Mouse (Mus musculus): ENCODE data around the gene Neb. TPM values are rescaled to one million over a fixed set of nuclear protein-coding genes. Genes with fewer than 3 reads are reported as not detected.

The Neb gene
- polyA plus RNA-seq, 1 experiment, result 0.58 TPM

DNA sequence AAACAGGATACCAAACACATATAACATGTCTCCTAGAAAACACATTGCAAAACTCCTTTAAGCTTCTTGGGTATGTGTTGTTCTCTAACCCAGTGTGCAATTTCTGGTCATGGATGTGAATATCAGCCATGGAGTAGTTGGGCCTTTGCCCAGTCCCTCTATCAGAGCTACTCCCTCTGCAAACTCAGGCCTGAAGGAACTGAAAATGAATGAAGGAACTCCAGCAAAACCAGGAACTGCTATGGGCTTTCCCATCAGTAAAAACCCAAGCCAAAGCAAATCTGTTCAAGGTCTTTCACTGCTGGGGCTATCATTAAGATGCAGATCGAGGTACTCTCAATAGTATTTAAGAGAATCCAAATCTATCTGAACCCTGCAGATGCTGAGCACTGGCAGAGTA is 90.8 kb downstream of the Neb start:
- Histone ChIP-seq H3K4me3 (ENCODE audit: insufficient read depth, low read length) (no peak overlapping the region), H3K27ac (ENCODE audit: insufficient read depth, low read depth, low read length) (no peak overlapping the region), H3K4me1 (ENCODE audit: control insufficient read depth, insufficient read depth, low read length) (peaks cover 6% of the 10 kb centered on the region)
- TF ChIP-seq POLR2A (IDR thresholded peaks at IDR 0.05; ENCODE audit: borderline replicate concordance, low read depth, low read length), result no peak
- no peak for TF ChIP-seq CTCF (IDR thresholded peaks at IDR 0.05; ENCODE audit: low read depth, low read length)

DNA sequence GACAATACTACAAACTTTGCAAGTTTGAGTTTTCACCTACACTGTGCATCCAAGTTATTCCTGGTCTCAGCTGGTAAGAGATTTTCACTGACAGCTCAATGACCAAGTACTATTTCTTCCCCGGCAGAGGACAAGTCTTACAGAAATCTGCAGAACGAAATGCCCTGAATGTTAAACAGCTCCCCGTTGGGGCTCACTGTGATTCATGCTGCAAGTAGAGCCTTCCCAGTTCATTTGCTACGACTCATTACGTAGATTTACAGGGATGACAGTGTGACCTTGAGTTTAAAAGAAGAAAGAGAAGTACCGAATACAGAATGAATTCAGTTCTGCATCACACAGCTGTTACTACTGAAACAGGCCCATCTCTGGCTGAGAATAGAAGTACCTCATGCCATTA is 91.9 kb downstream of the Neb start:
- no peak for TF ChIP-seq POLR2A (IDR thresholded peaks at IDR 0.05; ENCODE audit: borderline replicate concordance, low read depth, low read length)
- no peak for TF ChIP-seq CTCF (IDR thresholded peaks at IDR 0.05; ENCODE audit: low read depth, low read length)
- no peak overlapping the region for H3K27ac ChIP-seq (ENCODE audit: insufficient read depth, low read depth, low read length)
- H3K4me3 ChIP-seq (ENCODE audit: insufficient read depth, low read length), result no peak overlapping the region
- H3K4me1 ChIP-seq (ENCODE audit: control insufficient read depth, insufficient read depth, low read length), result peaks cover 6% of the 10 kb centered on the region

GRCm38 (mm10) chr2:52272146-52272545 is 106.1 kb downstream of the Neb start:
- H3K4me1 ChIP-seq (ENCODE audit: control insufficient read depth, insufficient read depth, low read length), result no peaks in the 10 kb centered on the region
- H3K4me3 ChIP-seq (ENCODE audit: insufficient read depth, low read length), result no peak overlapping the region
- TF ChIP-seq CTCF (IDR thresholded peaks at IDR 0.05; ENCODE audit: low read depth, low read length) (no peak), POLR2A (IDR thresholded peaks at IDR 0.05; ENCODE audit: borderline replicate concordance, low read depth, low read length) (no peak)
- no peak overlapping the region for H3K27ac ChIP-seq (ENCODE audit: insufficient read depth, low read depth, low read length)

- TF ChIP-seq CTCF (IDR thresholded peaks at IDR 0.05; ENCODE audit: low read depth, low read length) (no peak), POLR2A (IDR thresholded peaks at IDR 0.05; ENCODE audit: borderline replicate concordance, low read depth, low read length) (no peak)
- no peaks in the 10 kb centered on the region for H3K4me1 ChIP-seq (ENCODE audit: control insufficient read depth, insufficient read depth, low read length)
- no peak overlapping the region for H3K4me3 ChIP-seq (ENCODE audit: insufficient read depth, low read length)
- H3K27ac ChIP-seq (ENCODE audit: insufficient read depth, low read depth, low read length), result no peak overlapping the region
Observed at GRCm38 (mm10) chr2:52270911-52271310, 107.4 kb downstream of the Neb start.

GRCm38 (mm10) chr2:52262149-52262548 is 116.1 kb downstream of the Neb start:
- no peak overlapping the region for H3K27ac ChIP-seq (ENCODE audit: insufficient read depth, low read depth, low read length)
- TF ChIP-seq CTCF (IDR thresholded peaks at IDR 0.05; ENCODE audit: low read depth, low read length), result no peak
- no peak for TF ChIP-seq POLR2A (IDR thresholded peaks at IDR 0.05; ENCODE audit: borderline replicate concordance, low read depth, low read length)
- H3K4me3 ChIP-seq (ENCODE audit: insufficient read depth, low read length), result no peak overlapping the region
- no peaks in the 10 kb centered on the region for H3K4me1 ChIP-seq (ENCODE audit: control insufficient read depth, insufficient read depth, low read length)

DNA sequence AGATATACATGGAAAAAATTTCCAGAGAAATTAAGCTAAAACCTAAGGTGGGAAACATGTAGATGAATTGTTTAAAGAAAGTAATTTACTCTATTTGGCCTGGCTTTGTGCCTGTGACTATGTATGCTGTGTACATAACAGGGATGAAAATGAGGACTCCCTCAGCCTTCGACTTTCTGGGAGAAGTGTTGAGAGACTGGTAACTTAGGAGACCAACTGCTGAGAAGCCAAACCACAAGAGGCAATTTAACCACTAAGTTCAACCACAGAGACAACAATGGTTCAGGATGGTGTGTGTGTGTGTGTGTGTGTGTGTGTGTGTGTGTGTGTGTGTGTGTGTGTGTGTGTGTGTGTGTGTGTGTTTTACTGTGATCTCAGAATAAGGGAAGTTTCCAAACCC is 126.2 kb downstream of the Neb start:
- Histone ChIP-seq H3K4me1 (ENCODE audit: control insufficient read depth, insufficient read depth, low read length) (no peaks in the 10 kb centered on the region), H3K27ac (ENCODE audit: insufficient read depth, low read depth, low read length) (no peak overlapping the region), H3K4me3 (ENCODE audit: insufficient read depth, low read length) (no peak overlapping the region)
- TF ChIP-seq POLR2A (IDR thresholded peaks at IDR 0.05; ENCODE audit: borderline replicate concordance, low read depth, low read length), result no peak
- no peak for TF ChIP-seq CTCF (IDR thresholded peaks at IDR 0.05; ENCODE audit: low read depth, low read length)

GRCm38 (mm10) chr2:52248316-52248826 is 129.9 kb downstream of the Neb start:
- Histone ChIP-seq H3K27ac (ENCODE audit: insufficient read depth, low read depth, low read length) (no peak overlapping the region), H3K4me1 (ENCODE audit: control insufficient read depth, insufficient read depth, low read length) (no peaks in the 10 kb centered on the region), H3K4me3 (ENCODE audit: insufficient read depth, low read length) (no peak overlapping the region)
- no peak for TF ChIP-seq POLR2A (IDR thresholded peaks at IDR 0.05; ENCODE audit: borderline replicate concordance, low read depth, low read length)
- TF ChIP-seq CTCF (IDR thresholded peaks at IDR 0.05; ENCODE audit: low read depth, low read length), result no peak

- H3K4me1 ChIP-seq (ENCODE audit: control insufficient read depth, insufficient read depth, low read length), result no peaks in the 10 kb centered on the region
- no peak overlapping the region for H3K27ac ChIP-seq (ENCODE audit: insufficient read depth, low read depth, low read length)
- no peak overlapping the region for H3K4me3 ChIP-seq (ENCODE audit: insufficient read depth, low read length)
- TF ChIP-seq CTCF (IDR thresholded peaks at IDR 0.05; ENCODE audit: low read depth, low read length) (no peak), POLR2A (IDR thresholded peaks at IDR 0.05; ENCODE audit: borderline replicate concordance, low read depth, low read length) (no peak)
Observed at GRCm38 (mm10) chr2:52245091-52245490, 133.2 kb downstream of the Neb start.

DNA sequence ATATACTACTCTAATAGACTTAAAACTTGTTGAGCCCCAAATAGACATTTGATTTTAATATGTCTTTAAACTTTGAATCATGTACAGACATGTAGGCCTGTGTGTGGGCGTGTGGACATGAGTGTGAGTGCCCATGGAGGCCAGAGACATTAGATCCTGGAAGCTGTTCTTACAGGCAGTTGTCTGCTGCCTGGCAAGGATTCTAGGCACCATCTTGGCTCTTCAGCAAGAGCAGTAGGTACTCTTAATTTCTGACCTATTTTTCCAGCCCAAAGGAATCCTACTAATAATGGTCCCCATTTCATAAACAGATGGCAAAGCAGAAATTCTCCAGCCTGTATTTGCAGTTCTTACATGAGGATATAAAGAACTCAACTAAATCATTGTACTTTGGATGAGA is 135.6 kb downstream of the Neb start:
- TF ChIP-seq POLR2A (IDR thresholded peaks at IDR 0.05; ENCODE audit: borderline replicate concordance, low read depth, low read length) (no peak), CTCF (IDR thresholded peaks at IDR 0.05; ENCODE audit: low read depth, low read length) (no peak)
- H3K27ac ChIP-seq (ENCODE audit: insufficient read depth, low read depth, low read length), result no peak overlapping the region
- no peak overlapping the region for H3K4me3 ChIP-seq (ENCODE audit: insufficient read depth, low read length)
- no peaks in the 10 kb centered on the region for H3K4me1 ChIP-seq (ENCODE audit: control insufficient read depth, insufficient read depth, low read length)

GRCm38 (mm10) chr2:52237892-52238291 is 140.4 kb downstream of the Neb start:
- Histone ChIP-seq H3K4me3 (ENCODE audit: insufficient read depth, low read length) (no peak overlapping the region), H3K27ac (ENCODE audit: insufficient read depth, low read depth, low read length) (no peak overlapping the region), H3K4me1 (ENCODE audit: control insufficient read depth, insufficient read depth, low read length) (no peaks in the 10 kb centered on the region)
- TF ChIP-seq POLR2A (IDR thresholded peaks at IDR 0.05; ENCODE audit: borderline replicate concordance, low read depth, low read length) (no peak), CTCF (IDR thresholded peaks at IDR 0.05; ENCODE audit: low read depth, low read length) (no peak)

DNA sequence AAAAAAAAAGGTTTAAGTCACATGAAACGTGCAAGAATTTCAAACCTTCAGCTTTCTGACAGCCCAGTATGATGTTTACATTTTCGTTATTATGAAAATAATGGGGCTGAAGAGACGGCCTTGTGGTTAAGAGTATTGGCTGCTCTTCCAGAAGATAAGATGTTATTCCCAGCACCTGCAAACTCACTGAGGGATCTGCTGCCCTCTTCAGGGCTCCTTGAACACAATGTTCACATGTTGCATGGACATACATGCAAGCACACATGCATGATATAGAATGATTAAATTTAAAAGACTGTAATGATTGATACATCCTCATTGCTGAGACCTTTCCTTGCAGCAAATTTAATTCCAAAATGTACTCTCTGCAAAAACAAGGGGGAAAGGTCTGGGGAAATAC is 150.7 kb downstream of the Neb start:
- no peak overlapping the region for H3K4me3 ChIP-seq (ENCODE audit: insufficient read depth, low read length)
- TF ChIP-seq CTCF (IDR thresholded peaks at IDR 0.05; ENCODE audit: low read depth, low read length) (no peak), POLR2A (IDR thresholded peaks at IDR 0.05; ENCODE audit: borderline replicate concordance, low read depth, low read length) (no peak)
- no peak overlapping the region for H3K27ac ChIP-seq (ENCODE audit: insufficient read depth, low read depth, low read length)
- no peaks in the 10 kb centered on the region for H3K4me1 ChIP-seq (ENCODE audit: control insufficient read depth, insufficient read depth, low read length)
